Mouse (Mus musculus): ENCODE measurements around the gene Ppp1r11.

Ppp1r11 gene

GRCm38 (mm10) chr17:36966875-36967274 is 15.3 kb upstream of the Ppp1r11 start:
- in situ Hi-C loops (cut with MboI, MseI): no loop called here

- in situ Hi-C loops (cut with MboI, MseI): no loop called here
These were observed 9.6 kb upstream of the Ppp1r11 start for GRCm38 (mm10) chr17:36961125-36961524.

- in situ Hi-C loops (cut with MboI, MseI): no loop called here
These were observed 7.3 kb upstream of the Ppp1r11 start for GRCm38 (mm10) chr17:36958884-36959283.

GRCm38 (mm10) chr17:36957999-36958743 is 6.6 kb upstream of the Ppp1r11 start, which contains the start of the genes Znrd1 and Znrd1as:
Znrd1 (minus strand) TSS chr17:36958559.
Znrd1as (plus strand) TSS chr17:36958592.
- in situ Hi-C loops (cut with MboI, MseI): no loop called here

GRCm38 (mm10) chr17:36953062-36953461 is 1.5 kb upstream of the Ppp1r11 start:
- in situ Hi-C loops (cut with MboI, MseI): no loop called here

- in situ Hi-C loops (cut with MboI, MseI): no loop called here
These were observed 1.1 kb upstream of the Ppp1r11 start for GRCm38 (mm10) chr17:36952631-36953030.

- in situ Hi-C loops (cut with MboI, MseI): loop anchor here (10.0 kb wide), 1 partner anchor 326 kb away; the partner anchor contains the start of gene H2-M3
These were observed 2.3 kb downstream of the Ppp1r11 start for GRCm38 (mm10) chr17:36949265-36949664.

- in situ Hi-C loops (cut with MboI, MseI): loop anchor here (10.0 kb wide), 1 partner anchor 327 kb away; the partner anchor contains the start of gene H2-M3
These were observed 3.3 kb downstream of the Ppp1r11 start for GRCm38 (mm10) chr17:36948286-36948685.

- in situ Hi-C loops (cut with MboI, MseI): loop anchor here (10.0 kb wide), 1 partner anchor 328 kb away; the partner anchor contains the start of gene H2-M3
These were observed 4.3 kb downstream of the Ppp1r11 start for GRCm38 (mm10) chr17:36947051-36947819.

- in situ Hi-C loops (cut with MboI, MseI): loop anchor here (5.0 to 10.0 kb wide), 2 partner anchors 103 to 331 kb away; partner anchors contain the start of genes Gabbr1 and H2-M3
These were observed 7.3 kb downstream of the Ppp1r11 start for GRCm38 (mm10) chr17:36944121-36944775.

- in situ Hi-C loops (cut with MboI, MseI): loop anchor here (5.0 to 10.0 kb wide), 2 partner anchors 104 to 331 kb away; partner anchors contain the start of genes Gabbr1 and H2-M3
These were observed 7.8 kb downstream of the Ppp1r11 start for GRCm38 (mm10) chr17:36943691-36944090.

GRCm38 (mm10) chr17:36942791-36943471 is 8.6 kb downstream of the Ppp1r11 start, which contains the start of gene Rnf39:
Rnf39 (plus strand) TSS chr17:36942918.
- in situ Hi-C loops (cut with MboI, MseI): loop anchor here (5.0 to 10.0 kb wide), 2 partner anchors 104 to 332 kb away; partner anchors contain the start of genes Gabbr1 and H2-M3

GRCm38 (mm10) chr17:36942391-36942790 is 9.2 kb downstream of the Ppp1r11 start:
- in situ Hi-C loops (cut with MboI, MseI): loop anchor here (5.0 to 10.0 kb wide), 2 partner anchors 105 to 332 kb away; partner anchors contain the start of genes Gabbr1 and H2-M3

GRCm38 (mm10) chr17:36938056-36938455 is 13.5 kb downstream of the Ppp1r11 start:
- in situ Hi-C loops (cut with MboI, MseI): no loop called here

GRCm38 (mm10) chr17:36931806-36932205 is 19.7 kb downstream of the Ppp1r11 start:
- in situ Hi-C loops (cut with MboI, MseI): no loop called here

GRCm38 (mm10) chr17:36931130-36931529 is 20.4 kb downstream of the Ppp1r11 start:
- in situ Hi-C loops (cut with MboI, MseI): no loop called here

- in situ Hi-C loops (cut with MboI, MseI): no loop called here
These were observed 21.3 kb downstream of the Ppp1r11 start for GRCm38 (mm10) chr17:36930233-36930632.

GRCm38 (mm10) chr17:36929236-36929932 is 22.2 kb downstream of the Ppp1r11 start:
- in situ Hi-C loops (cut with MboI, MseI): no loop called here

GRCm38 (mm10) chr17:36927496-36928120 is 23.9 kb downstream of the Ppp1r11 start:
- in situ Hi-C loops (cut with MboI, MseI): no loop called here

- in situ Hi-C loops (cut with MboI, MseI): no loop called here
These were observed 28.1 kb downstream of the Ppp1r11 start for GRCm38 (mm10) chr17:36923491-36923890.
